Mouse (Mus musculus) embryonic facial prominence, embryonic 13.5 days (tissue): Measurements from ENCODE around the gene Aif1. TPM values are rescaled to one million over a fixed set of nuclear protein-coding genes. Genes with fewer than 3 reads are reported as not detected.
A peak's percentile ranks its signal among the peaks of the same experiment; 100 is the strongest.

Source experiments
- ATAC-seq: fragments of 200-750 bp; cut with Nextera tagmentation; 2 replicates; pipeline ENCODE4 v1.8.0; 2017; ENCODE audit warnings: low read depth; ENCODE audit not compliant: insufficient number of reproducible peaks, insufficient read depth, low FRiP score, low TSS enrichment
- H3K27ac ChIP-seq: fragments of 300-500 bp; sonication (generic); 2 replicates; pipeline ENCODE4 v1.5.1; 2015; ENCODE audit warnings: moderate library complexity, mild to moderate bottlenecking, inconsistent platforms
- H3K27me3 ChIP-seq: fragments of 300-500 bp; sonication (generic); 2 replicates; pipeline ENCODE4 v1.6.1; 2015; ENCODE audit warnings: mild to moderate bottlenecking, inconsistent platforms
- H3K36me3 ChIP-seq: fragments of 300-500 bp; sonication (generic); 2 replicates; pipeline ENCODE4 v1.6.1; 2015; ENCODE audit warnings: mild to moderate bottlenecking, inconsistent platforms
- H3K4me1 ChIP-seq: fragments of 300-500 bp; sonication (generic); 2 replicates; pipeline ENCODE4 v1.6.1; 2015; ENCODE audit warnings: inconsistent platforms
- H3K4me2 ChIP-seq: fragments of 300-500 bp; sonication (generic); 2 replicates; pipeline ENCODE4 v1.6.1; 2015; ENCODE audit warnings: moderate library complexity, mild to moderate bottlenecking, inconsistent platforms
- H3K4me3 ChIP-seq: fragments of 300-500 bp; sonication (generic); 2 replicates; pipeline ENCODE4 v1.5.1; 2015; ENCODE audit warnings: mild to moderate bottlenecking, inconsistent platforms
- H3K9ac ChIP-seq: fragments of 300-500 bp; sonication (generic); 2 replicates; pipeline ENCODE4 v1.6.1; 2015; ENCODE audit warnings: mild to moderate bottlenecking, inconsistent platforms
- H3K9me3 ChIP-seq: fragments of 300-500 bp; sonication (generic); 2 replicates; pipeline ENCODE4 v1.6.1; 2016; ENCODE audit warnings: inconsistent platforms
- WGBS: fragments of 180-500 bp; shearing (Covaris S2); methylation state at CpG from one replicate; pipeline ENCODE4 v1.1.7; 2015; ENCODE audit warnings: mixed read lengths; 5-methylcytosine and 5-hydroxymethylcytosine counted together
- polyA plus RNA-seq: library from polyadenylated mRNA; unstranded; fragments of >200 nt; fragmentation: Nextera tagmentation; extraction: Ambion mirVana; gene quantifications from 2 replicates; pipeline ENCODE4 v1.2.1, GENCODE M21; 2015

Aif1 gene
- polyA plus RNA-seq, 1 experiment from 2014 or later: 8.1 TPM

DNA sequence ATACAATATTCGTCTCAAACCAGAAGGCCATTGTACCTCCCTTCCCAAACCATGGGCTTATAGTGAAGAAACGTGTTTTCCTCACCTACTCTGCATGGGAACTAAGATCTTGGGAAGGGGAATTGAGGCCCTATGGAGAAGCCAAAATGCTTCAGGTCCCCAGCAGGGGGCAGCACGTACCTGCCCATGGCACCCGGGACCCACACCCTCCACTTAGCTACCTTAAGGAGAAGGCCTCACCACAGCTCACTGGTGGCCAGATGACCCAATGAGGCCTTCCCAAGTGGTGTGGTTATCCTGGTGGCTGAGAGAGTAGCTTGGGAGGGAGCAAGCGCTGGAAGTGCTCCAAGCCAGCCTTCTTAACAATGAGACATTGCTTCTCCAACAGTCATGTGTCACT is 2.7 kb upstream of the Aif1 start:
- Histone ChIP-seq H3K9ac (no peak overlapping the region), H3K27me3 (no peaks in the 10 kb centered on the region), H3K36me3 (no peaks in the 10 kb centered on the region), H3K27ac (no peak overlapping the region), H3K9me3 (no peaks in the 10 kb centered on the region), H3K4me3 (no peak overlapping the region), H3K4me2 (no peak overlapping the region), H3K4me1 (peaks cover 9% of the 10 kb centered on the region)
- 0 out of 2 replicates have a peak, but pooled peaks have one; percentile 35 for ATAC-seq
- WGBS: 10% methylated on average over 5 of the region's 5 CpGs

DNA sequence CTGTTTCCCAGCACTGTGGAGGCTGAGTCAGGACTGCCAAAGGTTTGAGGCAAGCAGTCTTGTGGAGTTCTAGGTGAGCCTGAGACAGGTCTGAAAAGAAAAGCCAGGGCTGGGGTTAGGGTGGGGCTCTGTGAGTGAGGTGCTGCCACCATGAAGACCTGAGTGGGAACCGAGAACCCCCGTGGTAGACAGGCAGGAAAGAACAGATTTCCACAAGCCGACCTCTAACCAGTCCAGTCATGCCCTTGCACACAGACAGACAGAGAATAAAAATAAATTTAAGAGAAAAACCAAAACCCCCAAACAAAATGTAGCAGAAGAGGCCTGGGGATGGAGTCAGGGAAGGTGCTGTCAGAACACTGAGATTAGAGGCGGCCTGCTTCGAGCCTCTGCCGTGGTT is 486 bp downstream of the Aif1 start:
- Histone ChIP-seq H3K9ac (no peak overlapping the region), H3K9me3 (no peaks in the 10 kb centered on the region), H3K27me3 (no peaks in the 10 kb centered on the region), H3K27ac (no peak overlapping the region), H3K4me3 (no peak overlapping the region), H3K4me2 (no peak overlapping the region), H3K36me3 (no peaks in the 10 kb centered on the region), H3K4me1 (peaks cover 15% of the 10 kb centered on the region)
- no peak for ATAC-seq
- 58% methylated on average over 6 of the region's 6 CpGs for WGBS

GRCm38 (mm10) chr17:35174201-35174977 is 1.5 kb downstream of the Aif1 start:
- Histone ChIP-seq H3K9me3 (no peaks in the 10 kb centered on the region), H3K4me1 (peaks cover 15% of the 10 kb centered on the region), H3K27me3 (no peaks in the 10 kb centered on the region), H3K27ac (peak overlapping the region; percentile 39), H3K4me3 (no peak overlapping the region), H3K36me3 (no peaks in the 10 kb centered on the region), H3K4me2 (no peak overlapping the region), H3K9ac (0 out of 2 replicates have a peak overlapping the region, but pooled peaks have one; percentile 49)
- no peak for ATAC-seq
- 48% methylated on average over 8 of the region's 8 CpGs for WGBS

GRCm38 (mm10) chr17:35173329-35173728 is 2.5 kb downstream of the Aif1 start:
- Histone ChIP-seq H3K27ac (peak overlapping the region; percentile 39; the same call in 1 of the 2 replicates), H3K4me2 (no peak overlapping the region), H3K27me3 (no peaks in the 10 kb centered on the region), H3K9me3 (no peaks in the 10 kb centered on the region), H3K9ac (no peak overlapping the region), H3K36me3 (no peaks in the 10 kb centered on the region), H3K4me3 (no peak overlapping the region), H3K4me1 (peaks cover 15% of the 10 kb centered on the region)
- 61% methylated on average over 3 of the region's 3 CpGs for WGBS
- no peak for ATAC-seq

DNA sequence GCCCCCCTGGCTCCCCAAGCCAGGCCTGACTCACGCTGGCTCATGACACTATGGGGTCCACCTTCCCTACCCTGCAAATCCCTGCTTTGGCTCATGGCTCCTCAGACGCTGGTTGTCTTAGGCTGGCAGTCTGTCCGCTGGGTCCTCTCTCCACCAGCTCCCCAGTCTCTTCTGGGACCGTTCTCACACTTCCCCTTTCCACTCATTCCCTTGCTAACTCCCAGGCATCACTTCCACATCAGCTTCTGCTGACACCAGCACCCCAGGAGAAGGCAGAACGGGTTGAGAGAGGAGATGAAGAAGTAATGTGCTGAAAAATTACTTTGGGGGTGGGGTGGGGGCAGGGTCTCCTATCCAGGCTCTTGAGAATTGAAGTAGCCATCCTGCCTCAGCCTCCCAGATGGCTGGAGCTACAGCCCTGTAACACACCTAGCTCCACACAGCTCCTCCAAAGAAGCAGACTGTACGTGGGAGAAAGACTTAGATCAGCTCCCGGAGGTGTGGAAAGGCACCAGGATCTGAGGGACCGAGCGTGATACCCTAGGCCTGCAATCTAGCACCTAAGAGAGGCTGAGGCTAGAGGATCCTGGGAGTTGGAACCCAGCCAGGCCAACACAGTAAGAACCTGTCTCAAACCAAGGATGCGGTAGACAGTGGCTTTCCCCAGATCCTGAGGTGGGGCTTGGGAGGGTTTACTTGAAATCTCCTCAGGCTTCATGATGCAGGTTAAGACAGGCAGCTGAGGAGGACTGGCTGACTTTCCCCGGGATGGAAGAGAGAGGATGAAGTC is 3.2 kb downstream of the Aif1 start:
- peaks cover 15% of the 10 kb centered on the region for H3K4me1 ChIP-seq
- H3K36me3 ChIP-seq: no peaks in the 10 kb centered on the region
- 0 out of 2 replicates have a peak, but pooled peaks have one; percentile 22 for ATAC-seq
- H3K27ac ChIP-seq: peak overlapping the region; percentile 39; the same call in 1 of the 2 replicates
- H3K9me3 ChIP-seq: no peaks in the 10 kb centered on the region
- 60% methylated on average over 11 of the region's 11 CpGs for WGBS
- no peak overlapping the region for H3K4me3 ChIP-seq
- H3K27me3 ChIP-seq: no peaks in the 10 kb centered on the region
- no peak overlapping the region for H3K4me2 ChIP-seq
- no peak overlapping the region for H3K9ac ChIP-seq

DNA sequence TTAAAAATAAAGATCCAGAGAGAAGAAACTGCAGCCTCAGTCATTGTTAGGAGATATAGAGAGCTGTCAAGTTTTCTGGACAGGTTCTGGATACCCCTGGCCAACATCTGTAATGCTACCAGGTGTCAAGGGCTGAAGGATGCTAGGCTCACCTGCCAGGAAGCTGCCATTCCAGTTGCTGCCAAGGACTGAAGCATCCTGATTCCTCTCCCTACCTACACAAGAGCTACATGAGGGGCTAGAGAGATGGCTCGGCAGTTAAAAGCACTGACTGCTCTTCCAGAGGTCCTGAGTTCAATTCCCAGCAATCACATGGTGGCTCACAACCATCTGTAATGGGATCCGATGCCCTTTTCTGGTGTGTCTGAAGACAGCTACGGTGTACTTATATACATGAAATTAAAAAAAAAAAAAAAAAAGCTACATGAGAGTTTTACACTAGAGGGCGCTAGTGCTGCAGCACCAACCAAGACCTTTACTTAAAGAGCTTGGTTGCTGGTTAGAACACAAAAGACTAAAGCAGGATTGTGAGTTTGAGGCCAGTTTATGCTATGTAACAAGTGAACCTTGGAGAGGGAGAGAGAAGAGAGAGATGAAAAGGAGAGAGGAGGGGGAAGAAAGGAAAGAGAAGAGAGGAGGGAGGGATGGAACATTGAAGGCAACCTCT is 7.2 kb downstream of the Aif1 start:
- H3K4me2 ChIP-seq: no peak overlapping the region
- ATAC-seq: no peak
- WGBS: 19% methylated on average over 4 of the region's 4 CpGs
- H3K36me3 ChIP-seq: no peaks in the 10 kb centered on the region
- H3K4me1 ChIP-seq: peaks cover 18% of the 10 kb centered on the region
- H3K9ac ChIP-seq: no peak overlapping the region
- no peaks in the 10 kb centered on the region for H3K27me3 ChIP-seq
- no peak overlapping the region for H3K27ac ChIP-seq
- H3K4me3 ChIP-seq: no peak overlapping the region
- H3K9me3 ChIP-seq: no peaks in the 10 kb centered on the region

- 84% methylated on average over 7 of the region's 7 CpGs for WGBS
- H3K9me3 ChIP-seq: no peaks in the 10 kb centered on the region
- H3K27me3 ChIP-seq: no peaks in the 10 kb centered on the region
- H3K4me1 ChIP-seq: peaks cover 14% of the 10 kb centered on the region
- H3K4me3 ChIP-seq: no peak overlapping the region
- H3K36me3 ChIP-seq: 0 out of 2 replicates have a peak, but pooled peaks cover 2% of the 10 kb centered on the region
- H3K27ac ChIP-seq: no peak overlapping the region
- H3K9ac ChIP-seq: no peak overlapping the region
- ATAC-seq: no peak
- no peak overlapping the region for H3K4me2 ChIP-seq
Measured at GRCm38 (mm10) chr17:35167794-35168193, 8.1 kb downstream of the Aif1 start.

- WGBS: 72% methylated on average over 8 of the region's 8 CpGs
- ATAC-seq: no peak
- Histone ChIP-seq H3K4me2 (peak overlapping the region; percentile 64), H3K9ac (peak overlapping the region; percentile 73), H3K27me3 (no peaks in the 10 kb centered on the region), H3K4me3 (peak overlapping the region; percentile 99), H3K27ac (peak overlapping the region; percentile 98), H3K9me3 (no peaks in the 10 kb centered on the region), H3K36me3 (peaks cover 15% of the 10 kb centered on the region), H3K4me1 (peaks cover 27% of the 10 kb centered on the region)
Measured at GRCm38 (mm10) chr17:35166352-35167035, 9.4 kb downstream of the Aif1 start.

DNA sequence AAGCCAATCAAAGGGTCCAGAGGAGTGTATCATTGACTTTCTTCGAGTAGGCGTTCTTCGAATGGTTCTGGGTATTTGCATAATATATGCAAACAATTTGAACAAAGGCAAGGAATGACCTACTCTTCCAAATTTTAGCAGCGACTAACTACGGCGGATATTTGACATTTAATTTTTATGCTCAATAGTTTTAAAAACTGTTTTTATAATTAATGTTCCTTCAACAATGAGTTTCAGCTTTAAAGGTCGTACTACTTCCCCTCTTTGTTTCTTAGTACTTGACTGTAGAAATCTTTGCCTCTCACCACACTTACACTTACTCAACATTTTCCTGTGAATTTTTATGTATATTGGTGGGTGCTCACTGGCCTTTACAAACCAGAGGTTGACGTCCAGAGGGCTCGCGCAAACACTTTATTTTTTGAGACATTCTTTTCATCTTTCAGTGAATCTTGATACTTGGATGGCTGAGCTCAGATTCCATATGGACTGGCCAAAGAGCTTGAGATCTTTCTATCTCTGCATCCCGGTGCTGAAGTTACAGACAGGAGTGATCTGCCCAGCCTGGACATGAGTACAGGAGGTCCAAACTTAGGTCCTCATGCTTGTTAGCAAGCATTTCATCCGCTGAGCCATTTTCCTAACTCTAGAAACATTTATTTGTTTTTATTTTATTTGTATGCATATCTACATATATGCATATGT is 10.3 kb downstream of the Aif1 start:
- peak overlapping the region; percentile 98 for H3K27ac ChIP-seq
- peak overlapping the region; percentile 64 for H3K4me2 ChIP-seq
- H3K4me3 ChIP-seq: peak overlapping the region; percentile 99
- H3K27me3 ChIP-seq: no peaks in the 10 kb centered on the region
- 21% methylated on average over 12 of the region's 12 CpGs for whole genome bisulfite sequencing
- peak overlapping the region; percentile 73 for H3K9ac ChIP-seq
- peaks cover 24% of the 10 kb centered on the region for H3K36me3 ChIP-seq
- H3K4me1 ChIP-seq: peaks cover 27% of the 10 kb centered on the region
- no peaks in the 10 kb centered on the region for H3K9me3 ChIP-seq
- ATAC-seq: peak; percentile 84; the same call in 1 of the 2 replicates

- H3K9me3 ChIP-seq: no peaks in the 10 kb centered on the region
- H3K4me2 ChIP-seq: peak within 1 kb of the TSS; percentile 94
- peaks cover 32% of the 10 kb centered on the region for H3K36me3 ChIP-seq
- H3K4me3 ChIP-seq: peak within 1 kb of the TSS; percentile 99
- no peaks in the 10 kb centered on the region for H3K27me3 ChIP-seq
- peak within 1 kb of the TSS; percentile 100 for H3K9ac ChIP-seq
- WGBS: under 1% methylated on average over 75 of the region's 89 CpGs
- ATAC-seq: peak; percentile 96
- peak within 1 kb of the TSS; percentile 98 for H3K27ac ChIP-seq
- H3K4me1 ChIP-seq: peaks cover 27% of the 10 kb centered on the region
Measured at GRCm38 (mm10) chr17:35164568-35165450, 11.1 kb downstream of the Aif1 start, which contains the start of gene Prrc2a. Gene Prrc2a (minus strand): TSS chr17:35164897.
